Mouse (Mus musculus): ENCODE measurements at regions not wholly inside any gene's neighbourhood (a gene's known extent, or its start where the extent isn't known, plus 50 kb on each side); places are given as distances from the start of the nearest gene placed in this dataset.
"Not testable (repeated sequence)": the region's sequence is repeated elsewhere in the genome, so short reads cannot be mapped to it uniquely, and the experiment has no call there.

GRCm38 (mm10) chr11:52460190-52460780 lies 64.1 kb downstream of the 9530068E07Rik start:
- intact Hi-C loops (cut with DNase I), result no loop called here

- intact Hi-C loops (cut with DNase I), result not testable (repeated sequence)
These were observed 74.9 kb downstream of the 9530068E07Rik start for GRCm38 (mm10) chr11:52471128-52471527.

- intact Hi-C loops (cut with DNase I), result not testable (repeated sequence)
These were observed 83.9 kb downstream of the 9530068E07Rik start for GRCm38 (mm10) chr11:52480111-52480510.

- intact Hi-C loops (cut with DNase I), result not testable (repeated sequence)
These were observed 84.5 kb downstream of the 9530068E07Rik start for GRCm38 (mm10) chr11:52480694-52481093.

GRCm38 (mm10) chr11:52483534-52483933 lies 87.3 kb downstream of the 9530068E07Rik start:
- intact Hi-C loops (cut with DNase I), result not testable (repeated sequence)

- intact Hi-C loops (cut with DNase I), result not testable (repeated sequence)
These were observed 92.3 kb downstream of the 9530068E07Rik start for GRCm38 (mm10) chr11:52488538-52488937.

- intact Hi-C loops (cut with DNase I), result no loop called here
These were observed 97.1 kb downstream of the 9530068E07Rik start for GRCm38 (mm10) chr11:52493336-52493735.

GRCm38 (mm10) chr11:52496908-52497307 lies 100.7 kb downstream of the 9530068E07Rik start:
- intact Hi-C loops (cut with DNase I), result no loop called here

GRCm38 (mm10) chr11:52502759-52503365 lies 106.6 kb downstream of the 9530068E07Rik start:
- intact Hi-C loops (cut with DNase I), result no loop called here

GRCm38 (mm10) chr11:52511831-52512297 lies 115.6 kb downstream of the 9530068E07Rik start:
- intact Hi-C loops (cut with DNase I), result no loop called here

- intact Hi-C loops (cut with DNase I), result no loop called here
These were observed 121.1 kb downstream of the 9530068E07Rik start for GRCm38 (mm10) chr11:52517330-52517729.

- intact Hi-C loops (cut with DNase I), result loop anchor here (2.0 to 5.0 kb wide), 3 partner anchors 112 to 512 kb away; no protein-coding TSS in a partner anchor
These were observed 123.6 kb downstream of the 9530068E07Rik start for GRCm38 (mm10) chr11:52519877-52520276.

GRCm38 (mm10) chr11:52521879-52522278 lies 125.7 kb downstream of the 9530068E07Rik start:
- intact Hi-C loops (cut with DNase I), result loop anchor here (2.0 to 5.0 kb wide), 3 partner anchors 110 to 510 kb away; no protein-coding TSS in a partner anchor

- intact Hi-C loops (cut with DNase I), result loop anchor here (5.0 kb wide), 2 partner anchors 110 to 510 kb away; no protein-coding TSS in a partner anchor
These were observed 126.2 kb downstream of the 9530068E07Rik start for GRCm38 (mm10) chr11:52522384-52522783.

GRCm38 (mm10) chr11:52523191-52523590 lies 127.0 kb downstream of the 9530068E07Rik start:
- intact Hi-C loops (cut with DNase I), result loop anchor here (5.0 kb wide), 2 partner anchors 109 to 509 kb away; no protein-coding TSS in a partner anchor

GRCm38 (mm10) chr11:52523671-52524070 lies 127.4 kb downstream of the 9530068E07Rik start:
- intact Hi-C loops (cut with DNase I), result loop anchor here (5.0 kb wide), 2 partner anchors 109 to 509 kb away; no protein-coding TSS in a partner anchor

GRCm38 (mm10) chr11:52525446-52525845 lies 129.2 kb downstream of the 9530068E07Rik start:
- intact Hi-C loops (cut with DNase I), result no loop called here

- intact Hi-C loops (cut with DNase I), result no loop called here
These were observed 130.1 kb downstream of the 9530068E07Rik start for GRCm38 (mm10) chr11:52526306-52526705.

GRCm38 (mm10) chr11:52533379-52533778 lies 137.2 kb downstream of the 9530068E07Rik start:
- intact Hi-C loops (cut with DNase I), result no loop called here

- intact Hi-C loops (cut with DNase I), result no loop called here
These were observed 138.4 kb downstream of the 9530068E07Rik start for GRCm38 (mm10) chr11:52534586-52534985.

GRCm38 (mm10) chr11:52536211-52536610 lies 140.0 kb downstream of the 9530068E07Rik start:
- intact Hi-C loops (cut with DNase I), result no loop called here

GRCm38 (mm10) chr11:52536841-52537240 lies 140.6 kb downstream of the 9530068E07Rik start:
- intact Hi-C loops (cut with DNase I), result no loop called here
